Comparison of ENCODE assay signal across 8 mouse cellular contexts in genomic region chrX:108834090-108834774, GRCm38 (mm10). TPM values are rescaled to one million over a fixed set of nuclear protein-coding genes. Genes with fewer than 3 reads are reported as not detected.
A peak's percentile ranks its signal among the peaks of the same experiment; 100 is the strongest.
DNase-seq lines count a peak whose midpoint lies in the region; ATAC-seq and TF ChIP-seq lines count a peak whose summit lies in the region.

Gene Brwd3 (minus strand): TSS chrX:108834372.

- DNase-seq in 3T3-L1 (ENCODE audit: low read depth, low spot score), result peak; percentile 95
- peak; percentile 11 to 55 for DNase-seq in adrenal gland, postnatal 4 days (ENCODE audit: low spot score in 2 of 2)
- peak; percentile 97 for DNase-seq in embryonic facial prominence, embryonic 14.5 days (ENCODE audit: low spot score)
- DNase-seq in heart, adult 8-10 months (ENCODE audit: low spot score), result peak; percentile 81
- peak; percentile 92 for DNase-seq in kidney, adult 9 months
- peak; percentile 89 for DNase-seq in limb, embryonic 14.5 days (ENCODE audit: low spot score)
- DNase-seq in midbrain, postnatal 0 days (ENCODE audit: low spot score), result peak; percentile 94
- peak; percentile 50 to 69 for DNase-seq in spleen, postnatal 14 days (ENCODE audit: low spot score in 2 of 2)

- H3K27me3 ChIP-seq in embryonic facial prominence, embryonic 14.5 days (replicated peaks; ENCODE audit: control insufficient read depth, insufficient read depth, low read length), result no peaks in the 10 kb centered on the region
- H3K27me3 ChIP-seq in limb, embryonic 14.5 days (ENCODE audit: control insufficient read depth, insufficient read depth, low read length), result no peaks in the 10 kb centered on the region
- H3K27me3 ChIP-seq in midbrain, postnatal 0 days (ENCODE audit: insufficient read depth, low read length), result no peaks in the 10 kb centered on the region

- ATAC-seq in embryonic facial prominence, embryonic 14.5 days (ENCODE audit: low read depth), result peak; percentile 97
- ATAC-seq in limb, embryonic 14.5 days (ENCODE audit: low FRiP score, low read depth), result peak; percentile 93
- ATAC-seq in midbrain, postnatal 0 days (ENCODE audit: low FRiP score), result peak; percentile 97

- H3K4me1 ChIP-seq in embryonic facial prominence, embryonic 14.5 days (ENCODE audit: control insufficient read depth, insufficient read depth, low read length), result no peaks in the 10 kb centered on the region
- H3K4me1 ChIP-seq in limb, embryonic 14.5 days (ENCODE audit: control insufficient read depth, insufficient read depth, low read length), result no peaks in the 10 kb centered on the region
- no peaks in the 10 kb centered on the region for H3K4me1 ChIP-seq in midbrain, postnatal 0 days (ENCODE audit: insufficient read depth, low read length)

- WGBS in embryonic facial prominence, embryonic 14.5 days, result 25% methylated on average over 23 of the region's 39 CpGs
- WGBS in limb, embryonic 14.5 days, result 19% methylated on average over 37 of the region's 39 CpGs
- 17% methylated on average over 31 of the region's 39 CpGs for WGBS in midbrain, postnatal 0 days

- H3K4me2 ChIP-seq in embryonic facial prominence, embryonic 14.5 days (ENCODE audit: low read depth, low read length), result peak within 1 kb of the TSS; percentile 56
- peak within 1 kb of the TSS; percentile 49 for H3K4me2 ChIP-seq in limb, embryonic 14.5 days (replicated peaks; ENCODE audit: low read depth, low read length, severe bottlenecking)
- peak within 1 kb of the TSS; percentile 50 for H3K4me2 ChIP-seq in midbrain, postnatal 0 days (ENCODE audit: low read depth, low read length, poor library complexity, severe bottlenecking)

- peak; percentile 59 for TF ChIP-seq CTCF in midbrain, postnatal 0 days (IDR thresholded peaks at IDR 0.05)

- H3K9ac ChIP-seq in embryonic facial prominence, embryonic 14.5 days (ENCODE audit: low read depth, low read length), result peak within 1 kb of the TSS; percentile 67
- peak within 1 kb of the TSS; percentile 60 for H3K9ac ChIP-seq in limb, embryonic 14.5 days (ENCODE audit: low read depth, low read length, severe bottlenecking)
- H3K9ac ChIP-seq in midbrain, postnatal 0 days (replicated peaks; ENCODE audit: low read length, poor library complexity, severe bottlenecking), result peak within 1 kb of the TSS; percentile 59

- no peaks in the 10 kb centered on the region for H3K36me3 ChIP-seq in embryonic facial prominence, embryonic 14.5 days (ENCODE audit: control insufficient read depth, insufficient read depth, low read length)
- no peaks in the 10 kb centered on the region for H3K36me3 ChIP-seq in limb, embryonic 14.5 days (ENCODE audit: control insufficient read depth, insufficient read depth, low read length)
- no peaks in the 10 kb centered on the region for H3K36me3 ChIP-seq in midbrain, postnatal 0 days (ENCODE audit: insufficient read depth, low read length)

- peak within 1 kb of the TSS; percentile 85 for H3K27ac ChIP-seq in embryonic facial prominence, embryonic 14.5 days (replicated peaks; ENCODE audit: low read depth, low read length)
- H3K27ac ChIP-seq in limb, embryonic 14.5 days (replicated peaks; ENCODE audit: low read depth, low read length), result peak within 1 kb of the TSS; percentile 81
- peak within 1 kb of the TSS; percentile 73 for H3K27ac ChIP-seq in midbrain, postnatal 0 days (ENCODE audit: low read depth, low read length)

- H3K4me3 ChIP-seq in embryonic facial prominence, embryonic 14.5 days (ENCODE audit: low read depth, low read length), result peak within 1 kb of the TSS; percentile 42
- H3K4me3 ChIP-seq in limb, embryonic 14.5 days (replicated peaks; ENCODE audit: low read length), result peak within 1 kb of the TSS; percentile 52
- H3K4me3 ChIP-seq in midbrain, postnatal 0 days (ENCODE audit: low read depth, low read length), result peak within 1 kb of the TSS; percentile 56

- no peaks in the 10 kb centered on the region for H3K9me3 ChIP-seq in embryonic facial prominence, embryonic 14.5 days (ENCODE audit: control insufficient read depth, low read length)
- H3K9me3 ChIP-seq in limb, embryonic 14.5 days (ENCODE audit: control insufficient read depth, low read length), result no peaks in the 10 kb centered on the region
- no peaks in the 10 kb centered on the region for H3K9me3 ChIP-seq in midbrain, postnatal 0 days (ENCODE audit: low read length)

- TF ChIP-seq POLR2A in limb, embryonic 14.5 days (IDR thresholded peaks at IDR 0.05; ENCODE audit: borderline replicate concordance, extremely low read depth, insufficient read depth, insufficient read length), result 0 out of 2 replicates have a peak, but pooled peaks have one; percentile 28

RNA-seq across cellular contexts. Expression of gene Brwd3, which starts in this region (rescaled TPM):
- total RNA-seq in adrenal gland, postnatal 4 days (2021), result 10 to 100 TPM; 14.2 to 14.8 TPM
- polyA plus RNA-seq in embryonic facial prominence, embryonic 14.5 days (2014; fragmentation: Nextera tagmentation; extraction: Ambion mirVana), result 3.3 and 4.3 TPM in 2 replicates
- 1 to 10 TPM; 4.3 to 4.9 (median 4.7) TPM for total RNA-seq in heart, adult 8-10 months (2022)
- 3.8 and 3.9 TPM in 2 replicates for polyA plus RNA-seq in limb, embryonic 14.5 days (2012; rRNA removed)
- 3.3 and 5.3 TPM in 2 replicates for polyA plus RNA-seq in limb, embryonic 14.5 days (2014; fragmentation: Nextera tagmentation; extraction: Ambion mirVana)
- 4.8 and 7.6 TPM in 2 replicates for total RNA-seq in midbrain, postnatal 0 days (2014; rRNA removed)
- 1.3 and 2.5 TPM in 2 replicates for polyA plus RNA-seq in midbrain, postnatal 0 days (2015; fragmentation: Nextera tagmentation; extraction: Ambion mirVana)

Comparison
In these comparisons a context has a peak if more than half of its experiments do, and no peak if none do; other contexts are left out.
1. Peak in every context shown above with its lines: DNase-seq, ATAC-seq, H3K4me3 ChIP-seq and H3K27ac ChIP-seq.
2. DNase-seq: peak in every context shown above with its lines; median percentile 97 in embryonic facial prominence, embryonic 14.5 days; 95 in 3T3-L1; 94 in midbrain, postnatal 0 days; 92 in kidney, adult 9 months; 89 in limb, embryonic 14.5 days; 81 in heart, adult 8-10 months; 60 in spleen, postnatal 14 days; 33 in adrenal gland, postnatal 4 days.